Mouse (Mus musculus): ENCODE data around the gene Rhox3a.
"Not testable (repeated sequence)": the region's sequence is repeated elsewhere in the genome, so short reads cannot be mapped to it uniquely, and the experiment has no call there.

The Rhox3a gene

GRCm38 (mm10) chrX:37249619-37250018 is at the start of gene Rhox3a:
Gene Rhox3a (plus strand): TSS chrX:37249919.
- DNase-seq: not testable (repeated sequence)

GRCm38 (mm10) chrX:37210941-37211340 is 38.8 kb upstream of the Rhox3a start, which contains the start of gene Gm9:
Gene Gm9 (minus strand): TSS chrX:37211041.
- no peak for DNase-seq

GRCm38 (mm10) chrX:37222158-37222557 is 27.6 kb upstream of the Rhox3a start, which contains the start of gene Rhox1:
Gene Rhox1 (minus strand): TSS chrX:37222258.
- not testable (repeated sequence) for DNase-seq

DNA sequence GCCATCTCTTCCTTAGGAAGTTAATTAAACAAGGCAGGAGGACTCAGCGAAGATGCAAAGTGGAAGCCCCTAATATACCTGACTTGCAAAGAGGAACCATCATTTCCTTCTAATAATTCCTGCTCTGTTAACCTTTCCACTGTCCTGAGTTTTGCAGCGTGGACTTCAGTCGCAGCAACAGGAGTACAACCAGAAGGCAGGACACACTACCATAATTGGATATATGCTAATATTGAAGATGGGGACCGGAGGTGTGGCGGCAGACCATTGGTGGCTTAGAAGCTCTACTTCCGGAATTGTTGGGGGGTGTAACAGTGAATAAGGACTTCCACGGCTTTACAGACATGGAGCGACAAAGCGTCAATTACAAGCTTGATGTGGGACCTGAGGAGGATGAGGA is 5.0 kb upstream of the Rhox3a start, which contains the start of gene Rhox2a:
TSS of gene Rhox2a (plus strand) at position 301 of the 400 bp plus-strand sequence.
- DNase-seq: not testable (repeated sequence)

DNA sequence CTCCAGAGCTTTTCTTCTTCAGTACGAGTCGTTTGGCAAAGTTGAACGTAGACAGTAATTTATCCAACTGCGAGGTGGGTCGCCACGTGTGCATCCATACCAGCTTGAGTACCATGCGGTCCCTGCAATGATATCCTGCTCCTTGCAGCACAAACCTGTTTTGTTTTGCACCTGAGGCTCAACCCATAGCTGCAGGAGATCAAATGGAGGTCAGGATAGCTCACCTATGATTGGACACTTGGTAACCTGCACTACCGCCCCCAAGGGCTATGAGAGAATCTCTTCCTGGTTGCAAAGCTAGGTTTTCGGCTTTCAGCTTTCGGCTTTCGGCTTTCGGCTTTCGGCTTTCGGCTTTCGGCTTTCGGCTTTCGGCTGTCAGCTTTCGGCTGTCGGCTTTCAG is 15.3 kb downstream of the Rhox3a start, which contains the start of gene Rhox4a:
TSS of gene Rhox4a (plus strand) at position 301 of the 400 bp plus-strand sequence.
- DNase-seq: not testable (repeated sequence)

All from cerebellum, postnatal 10 days (tissue).